In genomic region chr19:44474158-44474557, GRCm38 (mm10) we compare ENCODE assay signal across 9 mouse cellular contexts. TPM values are rescaled to one million over a fixed set of nuclear protein-coding genes. Genes with fewer than 3 reads are reported as not detected.
DNase-seq lines count a peak whose midpoint lies in the region; ATAC-seq lines count a peak whose summit lies in the region.
"Had no signal": no experiment of that assay in that cellular context is flagged by ENCODE, and none has a peak within 500 bp of the region (broad histone marks: within the 10 kb centered on the region; RNA-seq: fewer than 3 reads in every experiment).

No protein-coding gene starts in this region.

- WGBS in neural tube, embryonic 15.5 days: 3% methylated on average over 10 of the region's 10 CpGs
- 4% methylated on average over 10 of the region's 10 CpGs for WGBS in kidney, embryonic 14.5 days

- no peaks in the 10 kb centered on the region for H3K9me3 ChIP-seq in neural tube, embryonic 15.5 days (replicated peaks)
- no peaks in the 10 kb centered on the region for H3K9me3 ChIP-seq in kidney, embryonic 14.5 days (ENCODE audit: control insufficient read depth, low read length)
- H3K9me3 ChIP-seq: heart, embryonic 15.5 days had no signal

- no peaks in the 10 kb centered on the region for H3K36me3 ChIP-seq in neural tube, embryonic 15.5 days
- H3K36me3 ChIP-seq in kidney, embryonic 14.5 days (ENCODE audit: control insufficient read depth, insufficient read depth, low read length): no peaks in the 10 kb centered on the region
- H3K36me3 ChIP-seq: heart, embryonic 15.5 days had no signal

- 0 out of 2 replicates have a peak, but pooled peaks cover 3% of the 10 kb centered on the region for H3K27me3 ChIP-seq in neural tube, embryonic 15.5 days (replicated peaks)
- H3K27me3 ChIP-seq in kidney, embryonic 14.5 days (ENCODE audit: control insufficient read depth, insufficient read depth, low read length): no peaks in the 10 kb centered on the region

- H3K4me2 ChIP-seq in neural tube, embryonic 15.5 days: no peak overlapping the region
- no peak overlapping the region for H3K4me2 ChIP-seq in kidney, embryonic 14.5 days (replicated peaks; ENCODE audit: low read depth, low read length)
- H3K4me2 ChIP-seq: heart, embryonic 15.5 days had no signal

- no peak; the same call in 1 of the 2 replicates for ATAC-seq in neural tube, embryonic 15.5 days (ENCODE audit: low FRiP score)
- ATAC-seq in cerebellum, adult (ENCODE audit: insufficient number of reproducible peaks, low FRiP score, low TSS enrichment): peak; percentile 66; the same call in 1 of the 2 replicates
- ATAC-seq in kidney, embryonic 14.5 days (ENCODE audit: low FRiP score, low TSS enrichment): peak; percentile 71; the same call in 1 of the 2 replicates

- H3K9ac ChIP-seq in neural tube, embryonic 15.5 days (replicated peaks): no peak overlapping the region
- H3K9ac ChIP-seq in kidney, embryonic 14.5 days (ENCODE audit: low read depth, low read length): no peak overlapping the region
- H3K9ac ChIP-seq: heart, embryonic 15.5 days had no signal

- DNase-seq in neural tube, embryonic 10.5 days (ENCODE audit: extremely low spot score, low spot score): peak; percentile 78
- DNase-seq in frontal cortex, postnatal 14 days (ENCODE audit: low spot score in 2 of 2): peak; percentile 44 to 59
- DNase-seq in liver: peak; percentile 80
- DNase-seq in ovary, postnatal 10 days (ENCODE audit: low spot score): peak; percentile 48
- peak; percentile 87 for DNase-seq in thymus, postnatal 0 days (ENCODE audit: low spot score)

- no peak overlapping the region for H3K27ac ChIP-seq in neural tube, embryonic 15.5 days (replicated peaks)
- no peak overlapping the region for H3K27ac ChIP-seq in kidney, embryonic 14.5 days (ENCODE audit: low read depth, low read length)
- H3K27ac ChIP-seq: heart, embryonic 15.5 days had no signal

- no peak overlapping the region for H3K4me3 ChIP-seq in neural tube, embryonic 15.5 days (replicated peaks)
- H3K4me3 ChIP-seq in kidney, embryonic 14.5 days (ENCODE audit: low read length): no peak overlapping the region
- H3K4me3 ChIP-seq: heart, embryonic 15.5 days had no signal

- H3K4me1 ChIP-seq in neural tube, embryonic 15.5 days: no peaks in the 10 kb centered on the region
- H3K4me1 ChIP-seq in kidney, embryonic 14.5 days (ENCODE audit: control insufficient read depth, insufficient read depth, low read length): no peaks in the 10 kb centered on the region
- H3K4me1 ChIP-seq: heart, embryonic 15.5 days had no signal

RNA-seq across cellular contexts. Expression of gene Wnt8b, which starts 19.1 kb away (rescaled TPM):
- polyA plus RNA-seq in neural tube, embryonic 15.5 days (2015; fragmentation: Nextera tagmentation; extraction: Ambion mirVana): 0.05 and 0.14 TPM in 2 replicates
- 3.5 and 4.5 TPM in 2 replicates for polyA plus RNA-seq in kidney, embryonic 14.5 days (2014; fragmentation: Nextera tagmentation; extraction: Ambion mirVana)
- polyA plus RNA-seq in thymus, postnatal 0 days (2015; fragmentation: Nextera tagmentation; extraction: Ambion mirVana): 4.3 and 4.5 TPM in 2 replicates
- polyA plus RNA-seq: heart, embryonic 15.5 days had no signal
